ENCODE assay signal across 10 mouse cellular contexts in the genomic region with DNA sequence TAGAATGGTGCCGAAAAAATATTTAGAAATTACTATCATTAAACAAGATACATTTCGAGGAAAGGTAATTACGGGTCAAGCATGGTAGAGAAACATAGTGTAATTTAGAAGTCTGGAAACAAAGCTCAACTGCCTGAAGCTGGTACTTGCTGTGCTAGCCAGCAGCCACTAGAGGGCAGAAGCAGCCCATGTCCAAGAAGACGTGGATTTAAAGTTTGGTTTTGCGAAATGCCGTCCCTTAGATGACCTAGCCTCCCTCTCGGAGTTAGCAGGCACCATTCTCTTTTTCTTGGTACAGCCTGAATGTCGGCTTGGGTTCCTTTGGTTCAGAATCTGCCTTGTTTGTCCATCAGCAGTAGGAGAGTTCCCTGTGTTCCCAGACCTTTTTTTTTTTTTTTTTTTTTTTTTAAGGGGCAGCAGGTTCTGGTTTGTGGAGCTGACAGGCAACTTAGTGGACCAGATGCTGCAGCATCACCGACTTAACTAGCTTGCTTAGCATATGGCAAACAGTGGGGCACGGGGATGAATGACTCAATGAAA. TPM values are rescaled to one million over a fixed set of nuclear protein-coding genes. Genes with fewer than 3 reads are reported as not detected.
DNase-seq lines count a peak whose midpoint lies in the region; ATAC-seq and TF ChIP-seq lines count a peak whose summit lies in the region.
"Had no signal": no experiment of that assay in that cellular context is flagged by ENCODE, and none has a peak within 500 bp of the region (broad histone marks: within the 10 kb centered on the region; RNA-seq: fewer than 3 reads in every experiment).

No protein-coding gene starts in this region.

- no peak overlapping the region for H3K4me3 ChIP-seq in intestine, postnatal 0 days (ENCODE audit: low read depth, low read length)
- H3K4me3 ChIP-seq in intestine, embryonic 15.5 days (replicated peaks) = no peak overlapping the region
- H3K4me3 ChIP-seq in forebrain, embryonic 14.5 days (ENCODE audit: low read depth, low read length) = no peak overlapping the region
- no peak overlapping the region for H3K4me3 ChIP-seq in midbrain, embryonic 14.5 days (replicated peaks; ENCODE audit: low read depth, low read length)

- TF ChIP-seq CTCF in intestine, postnatal 0 days (IDR thresholded peaks at IDR 0.05; ENCODE audit: low read depth) = peak; percentile 97

- peak; percentile 77 for DNase-seq in ES-CJ7 (ENCODE audit: low read depth, low spot score)
- DNase-seq in c-Kit-negative CD71-positive TER-119-positive erythroid progenitor cells, embryonic 14.5 days (ENCODE audit: low read depth, low spot score) = peak; percentile 9
- DNase-seq in forebrain, embryonic 14.5 days (ENCODE audit: low spot score) = peak; percentile 82
- peak; percentile 74 to 75 for DNase-seq in kidney, postnatal 4 days
- peak; percentile 88 for DNase-seq in midbrain, embryonic 14.5 days
- DNase-seq in thymus, postnatal 0 days (ENCODE audit: low spot score) = peak; percentile 32

- no peak overlapping the region for H3K4me2 ChIP-seq in intestine, postnatal 0 days (replicated peaks; ENCODE audit: low read depth)
- H3K4me2 ChIP-seq in intestine, embryonic 15.5 days (replicated peaks) = no peak overlapping the region
- H3K4me2 ChIP-seq in forebrain, embryonic 14.5 days (ENCODE audit: low read length) = 0 out of 2 replicates have a peak overlapping the region, but pooled peaks have one; percentile 7
- H3K4me2 ChIP-seq in midbrain, embryonic 14.5 days (ENCODE audit: low read length) = no peak overlapping the region

- no peaks in the 10 kb centered on the region for H3K36me3 ChIP-seq in intestine, postnatal 0 days (ENCODE audit: control insufficient read depth, insufficient read depth)
- H3K36me3 ChIP-seq in intestine, embryonic 15.5 days = no peaks in the 10 kb centered on the region
- H3K36me3 ChIP-seq in forebrain, embryonic 14.5 days (ENCODE audit: control insufficient read depth, insufficient read depth, low read length) = no peaks in the 10 kb centered on the region
- no peaks in the 10 kb centered on the region for H3K36me3 ChIP-seq in midbrain, embryonic 14.5 days (ENCODE audit: control insufficient read depth, insufficient read depth, low read length)

- no peaks in the 10 kb centered on the region for H3K4me1 ChIP-seq in intestine, postnatal 0 days (replicated peaks; ENCODE audit: control insufficient read depth, insufficient read depth, low read length)
- no peaks in the 10 kb centered on the region for H3K4me1 ChIP-seq in intestine, embryonic 15.5 days (replicated peaks)
- no peaks in the 10 kb centered on the region for H3K4me1 ChIP-seq in forebrain, embryonic 14.5 days (ENCODE audit: control insufficient read depth, insufficient read depth, low read length)
- H3K4me1 ChIP-seq in midbrain, embryonic 14.5 days (ENCODE audit: control insufficient read depth, insufficient read depth, low read length) = no peaks in the 10 kb centered on the region

- no peak overlapping the region for H3K9ac ChIP-seq in intestine, postnatal 0 days (ENCODE audit: low read depth, low read length)
- no peak overlapping the region for H3K9ac ChIP-seq in intestine, embryonic 15.5 days
- H3K9ac ChIP-seq in forebrain, embryonic 14.5 days (ENCODE audit: low read length) = no peak overlapping the region
- no peak overlapping the region for H3K9ac ChIP-seq in midbrain, embryonic 14.5 days (replicated peaks; ENCODE audit: low read length)

- H3K27me3 ChIP-seq in intestine, postnatal 0 days (replicated peaks; ENCODE audit: control insufficient read depth, insufficient read depth, low read length) = peaks cover 12% of the 10 kb centered on the region; the same call in 1 of the 2 replicates
- H3K27me3 ChIP-seq in intestine, embryonic 15.5 days (replicated peaks) = peaks cover 12% of the 10 kb centered on the region
- peaks cover 8% of the 10 kb centered on the region for H3K27me3 ChIP-seq in forebrain, embryonic 14.5 days (replicated peaks; ENCODE audit: control insufficient read depth, insufficient read depth, low read length)
- 0 out of 2 replicates have a peak, but pooled peaks cover 5% of the 10 kb centered on the region for H3K27me3 ChIP-seq in midbrain, embryonic 14.5 days (ENCODE audit: control insufficient read depth, insufficient read depth, low read length)

- ATAC-seq in intestine, postnatal 0 days = no peak
- no peak for ATAC-seq in intestine, embryonic 15.5 days
- no peak for ATAC-seq in forebrain, embryonic 14.5 days
- ATAC-seq in midbrain, embryonic 14.5 days (ENCODE audit: low FRiP score, low TSS enrichment) = no peak

- no peaks in the 10 kb centered on the region for H3K9me3 ChIP-seq in intestine, postnatal 0 days (ENCODE audit: control insufficient read depth)
- H3K9me3 ChIP-seq in intestine, embryonic 15.5 days = no peaks in the 10 kb centered on the region
- no peaks in the 10 kb centered on the region for H3K9me3 ChIP-seq in forebrain, embryonic 14.5 days (replicated peaks; ENCODE audit: control insufficient read depth, low read length)
- no peaks in the 10 kb centered on the region for H3K9me3 ChIP-seq in midbrain, embryonic 14.5 days (ENCODE audit: control insufficient read depth, low read length)

- H3K27ac ChIP-seq in intestine, postnatal 0 days (ENCODE audit: low read depth, low read length) = no peak overlapping the region
- H3K27ac ChIP-seq in intestine, embryonic 15.5 days = no peak overlapping the region
- no peak overlapping the region for H3K27ac ChIP-seq in forebrain, embryonic 14.5 days (ENCODE audit: low read depth, low read length)
- no peak overlapping the region for H3K27ac ChIP-seq in midbrain, embryonic 14.5 days (replicated peaks; ENCODE audit: low read depth, low read length)

- 2% methylated on average over 10 of the region's 10 CpGs for WGBS in intestine, postnatal 0 days
- 4% methylated on average over 10 of the region's 10 CpGs for WGBS in intestine, embryonic 15.5 days
- WGBS in forebrain, embryonic 14.5 days = 3% methylated on average over 10 of the region's 10 CpGs
- 3% methylated on average over 10 of the region's 10 CpGs for WGBS in midbrain, embryonic 14.5 days

RNA-seq across cellular contexts. Expression of a gene that starts 0.8 kb away (rescaled TPM):
- not detected in 2 replicates for polyA plus RNA-seq in intestine, postnatal 0 days (2015; fragmentation: Nextera tagmentation; extraction: Ambion mirVana)
- not detected in 2 replicates for polyA plus RNA-seq in intestine, embryonic 15.5 days (2015; fragmentation: Nextera tagmentation; extraction: Ambion mirVana)
- not detected in 2 replicates for polyA plus RNA-seq in forebrain, embryonic 14.5 days (2014; fragmentation: Nextera tagmentation; extraction: Ambion mirVana)
- polyA plus RNA-seq in midbrain, embryonic 14.5 days (2014; fragmentation: Nextera tagmentation; extraction: Ambion mirVana) = not detected in 2 replicates
- polyA plus RNA-seq in thymus, postnatal 0 days (2015; fragmentation: Nextera tagmentation; extraction: Ambion mirVana) = not detected in 2 replicates
- polyA plus RNA-seq: frontal cortex, adult 2 months; neural tube, embryonic 14.5 days had no signal

RNA-seq across cellular contexts. Expression of a gene that starts 9.9 kb away (rescaled TPM):
- 2.3 and 3.7 TPM in 2 replicates for polyA plus RNA-seq in intestine, postnatal 0 days (2015; fragmentation: Nextera tagmentation; extraction: Ambion mirVana)
- 0.44 and 0.52 TPM in 2 replicates for polyA plus RNA-seq in intestine, embryonic 15.5 days (2015; fragmentation: Nextera tagmentation; extraction: Ambion mirVana)
- polyA plus RNA-seq in forebrain, embryonic 14.5 days (2014; fragmentation: Nextera tagmentation; extraction: Ambion mirVana) = 2.3 and 3.2 TPM in 2 replicates
- 0.71 and 0.88 TPM in 2 replicates for polyA plus RNA-seq in midbrain, embryonic 14.5 days (2014; fragmentation: Nextera tagmentation; extraction: Ambion mirVana)
- polyA plus RNA-seq in thymus, postnatal 0 days (2015; fragmentation: Nextera tagmentation; extraction: Ambion mirVana) = not detected in 2 replicates

RNA-seq across cellular contexts. Expression of a gene that starts 18.5 kb away (rescaled TPM):
- polyA plus RNA-seq in intestine, postnatal 0 days (2015; fragmentation: Nextera tagmentation; extraction: Ambion mirVana) = not detected in 2 replicates
- not detected in 2 replicates for polyA plus RNA-seq in intestine, embryonic 15.5 days (2015; fragmentation: Nextera tagmentation; extraction: Ambion mirVana)
- polyA plus RNA-seq in forebrain, embryonic 14.5 days (2014; fragmentation: Nextera tagmentation; extraction: Ambion mirVana) = not detected in 2 replicates
- not detected in 2 replicates for polyA plus RNA-seq in midbrain, embryonic 14.5 days (2014; fragmentation: Nextera tagmentation; extraction: Ambion mirVana)
- polyA plus RNA-seq in thymus, postnatal 0 days (2015; fragmentation: Nextera tagmentation; extraction: Ambion mirVana) = not detected in 2 replicates
- polyA plus RNA-seq: frontal cortex, adult 2 months; neural tube, embryonic 14.5 days had no signal

RNA-seq across cellular contexts. Expression of a gene that starts 58.2 kb away (rescaled TPM):
- polyA plus RNA-seq in intestine, postnatal 0 days (2015; fragmentation: Nextera tagmentation; extraction: Ambion mirVana) = 106 and 113 TPM in 2 replicates
- polyA plus RNA-seq in intestine, embryonic 15.5 days (2015; fragmentation: Nextera tagmentation; extraction: Ambion mirVana) = 65.3 and 70.7 TPM in 2 replicates
- polyA plus RNA-seq in forebrain, embryonic 14.5 days (2014; fragmentation: Nextera tagmentation; extraction: Ambion mirVana) = 105 and 106 TPM in 2 replicates
- polyA plus RNA-seq in midbrain, embryonic 14.5 days (2014; fragmentation: Nextera tagmentation; extraction: Ambion mirVana) = 62.1 and 96.4 TPM in 2 replicates
- polyA plus RNA-seq in thymus, postnatal 0 days (2015; fragmentation: Nextera tagmentation; extraction: Ambion mirVana) = 87.5 and 91.5 TPM in 2 replicates

Comparison
In these comparisons a context has a peak if more than half of its experiments do, and no peak if none do; other contexts are left out.
1. DNase-seq: peak in every context shown above with its lines; median percentile 88 in midbrain, embryonic 14.5 days; 82 in forebrain, embryonic 14.5 days; 77 in ES-CJ7; 74 in kidney, postnatal 4 days; 32 in thymus, postnatal 0 days; 9 in c-Kit-negative CD71-positive TER-119-positive erythroid progenitor cells, embryonic 14.5 days.